Mouse (Mus musculus) heart, postnatal 0 days (tissue): ENCODE measurements around the gene Olfr50.

ENCODE experiments used
- CTCF ChIP-seq: IDR thresholded peaks from 2 replicates; pipeline ENCODE4 v1.5.1; 2016; ENCODE audit warnings: antibody characterized with exemption, control low read depth, low read depth
- EP300 ChIP-seq: IDR thresholded peaks from 2 replicates; pipeline ENCODE4 v1.6.1; 2016; ENCODE audit warnings: antibody characterized with exemption, low read depth

DNA sequence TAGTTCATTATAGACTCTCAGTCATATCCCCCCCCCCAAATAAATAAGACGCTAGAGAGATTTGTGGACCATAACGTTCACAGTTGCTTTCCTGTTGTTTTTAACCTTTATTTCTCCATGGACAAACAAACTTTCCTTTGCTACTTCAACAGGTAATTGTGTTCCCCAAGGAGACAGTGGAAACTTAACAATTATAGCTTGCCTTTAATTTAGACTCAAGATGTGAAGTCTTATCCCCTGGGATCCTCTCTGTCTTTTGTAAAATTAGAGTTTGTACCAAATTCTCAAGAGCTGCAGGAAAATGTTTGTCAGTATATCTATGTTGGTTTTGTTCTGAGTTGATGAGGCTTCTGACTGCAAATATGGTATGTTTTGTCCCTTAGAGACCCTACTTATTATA is 6.4 kb upstream of the Olfr50 start, which contains the start of gene Olfr348:
- TF ChIP-seq EP300 (no peak), CTCF (no peak)
